Mouse (Mus musculus) ES-E14 (cell line): ENCODE results near the gene Adora2a. TPM values are rescaled to one million over a fixed set of nuclear protein-coding genes. Genes with fewer than 3 reads are reported as not detected.
A peak's percentile ranks its signal among the peaks of the same experiment; 100 is the strongest.

Experiments used
- DNase-seq: peaks from one replicate; pipeline ENCODE4 v3.0.0-alpha.2; 2013; ENCODE audit warnings: low read depth, low spot score
- H3K27ac ChIP-seq: 2 replicates; pipeline ENCODE4 v1.5.1; 2012; ENCODE audit warnings: low read depth, mild to moderate bottlenecking, low read length, moderate library complexity, mixed read lengths; ENCODE audit not compliant: poor library complexity, insufficient read depth, severe bottlenecking
- H3K36me3 ChIP-seq: 2 replicates; pipeline ENCODE4 v1.6.1; 2012; ENCODE audit warnings: mild to moderate bottlenecking, low read length, moderate library complexity, mixed read lengths; ENCODE audit not compliant: control insufficient read depth, poor library complexity, insufficient read depth, severe bottlenecking
- H3K4me1 ChIP-seq, 2 experiments: fragments of 150-350 bp in 1 of 2; sonication (generic) in 1 of 2; 2 replicates each; pipeline ENCODE4 v1.6.1; 2012; ENCODE audit warnings: low read length in 2 of 2, mild to moderate bottlenecking in 1 of 2, mixed read lengths in 1 of 2; ENCODE audit not compliant: control insufficient read depth in 2 of 2, insufficient read depth in 2 of 2, poor library complexity in 1 of 2
- H3K4me3 ChIP-seq, 2 experiments: fragments of 150-350 bp in 1 of 2; sonication (generic) in 1 of 2; 2 replicates each; pipeline ENCODE4 v1.5.1; 2012; ENCODE audit warnings: low read length in 2 of 2, low read depth in 1 of 2, mild to moderate bottlenecking in 1 of 2, mixed read lengths in 1 of 2; ENCODE audit not compliant: insufficient read depth in 1 of 2, poor library complexity in 1 of 2, severe bottlenecking in 1 of 2
- H3K9ac ChIP-seq: 2 replicates; pipeline ENCODE4 v1.6.1; 2012; ENCODE audit warnings: low read depth, mild to moderate bottlenecking, low read length, mixed read lengths; ENCODE audit not compliant: poor library complexity, insufficient read depth, severe bottlenecking
- H3K9me3 ChIP-seq: fragments of 150-350 bp; sonication (generic); 2 replicates; pipeline ENCODE4 v1.6.1; 2012; ENCODE audit warnings: low read depth, mild to moderate bottlenecking, low read length; ENCODE audit not compliant: control insufficient read depth, insufficient read depth
- CHD2 ChIP-seq: IDR thresholded peaks from 2 replicates; pipeline ENCODE4 v1.6.1; 2014; ENCODE audit warnings: mild to moderate bottlenecking, low read depth, low read length, inconsistent platforms
- HCFC1 ChIP-seq: IDR thresholded peaks from 2 replicates; pipeline ENCODE4 v1.6.1; 2012; ENCODE audit warnings: low read length, inconsistent platforms, borderline replicate concordance; ENCODE audit not compliant: insufficient read depth
- MAFK ChIP-seq: IDR thresholded peaks from 2 replicates; pipeline ENCODE4 v1.6.1; 2014; ENCODE audit warnings: mild to moderate bottlenecking, low read depth, low read length, inconsistent platforms; ENCODE audit not compliant: insufficient read depth
- ZC3H11A ChIP-seq: IDR thresholded peaks from 2 replicates; pipeline ENCODE4 v1.6.1; 2012; ENCODE audit warnings: low read depth, mild to moderate bottlenecking, inconsistent platforms, low read length, borderline replicate concordance
- ZNF384 ChIP-seq: IDR thresholded peaks from 2 replicates; pipeline ENCODE4 v1.6.1; 2012; ENCODE audit warnings: low read depth, low read length, inconsistent platforms
- in situ Hi-C, 2 experiments: fragments of 600-800 bp; cut with MboI; formaldehyde crosslinking; loops; one replicate each; pipeline ENCODE4 v1.15.1; 2025; ENCODE audit warnings: low sequenced_read_pairs in 2 of 2, inconsistent platforms in 1 of 2; ENCODE audit not compliant: unreplicated experiment in 2 of 2
- total RNA-seq: library from RNA; depleted of rRNA; stranded (reverse); fragments of 300-350 nt; gene quantifications from 2 replicates; pipeline ENCODE4 v1.2.3, GENCODE M21; 2012

The Adora2a gene
- total RNA-seq, 1 experiment: 0.58 TPM

DNA sequence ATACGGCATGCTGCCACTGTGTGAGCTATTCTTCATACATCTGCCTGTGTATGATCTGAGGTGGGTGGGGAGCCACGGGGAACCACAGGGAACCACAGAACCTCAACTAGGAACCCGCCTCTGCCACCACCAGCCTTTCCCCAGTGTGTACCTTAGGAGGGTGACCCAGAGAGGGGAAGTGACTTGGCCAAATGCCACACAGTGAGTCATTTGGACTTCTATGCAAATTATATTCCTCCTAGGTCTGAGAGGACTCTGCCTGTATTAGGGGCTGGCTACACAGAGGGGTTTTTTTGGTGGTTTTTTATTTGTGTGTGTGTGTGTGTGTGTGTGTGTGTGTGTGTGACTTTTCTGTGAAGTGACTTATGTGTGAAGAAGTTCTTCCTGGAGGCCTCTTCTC is 9.9 kb downstream of the Adora2a start:
- in situ Hi-C loops: no loop called here
- Histone ChIP-seq H3K9me3 (no peaks in the 10 kb centered on the region), H3K27ac (no peak overlapping the region), H3K4me3 (no peak overlapping the region), H3K4me1 (peaks cover 0 to 3% of the 10 kb centered on the region in 2 experiments; a peak in 1 of 4 replicates), H3K36me3 (no peaks in the 10 kb centered on the region), H3K9ac (no peak overlapping the region)
- TF ChIP-seq CHD2: no peak
- TF ChIP-seq HCFC1: no peak
- TF ChIP-seq ZC3H11A: no peak
- no peak for TF ChIP-seq MAFK
- TF ChIP-seq ZNF384: no peak
- no peak for DNase-seq

DNA sequence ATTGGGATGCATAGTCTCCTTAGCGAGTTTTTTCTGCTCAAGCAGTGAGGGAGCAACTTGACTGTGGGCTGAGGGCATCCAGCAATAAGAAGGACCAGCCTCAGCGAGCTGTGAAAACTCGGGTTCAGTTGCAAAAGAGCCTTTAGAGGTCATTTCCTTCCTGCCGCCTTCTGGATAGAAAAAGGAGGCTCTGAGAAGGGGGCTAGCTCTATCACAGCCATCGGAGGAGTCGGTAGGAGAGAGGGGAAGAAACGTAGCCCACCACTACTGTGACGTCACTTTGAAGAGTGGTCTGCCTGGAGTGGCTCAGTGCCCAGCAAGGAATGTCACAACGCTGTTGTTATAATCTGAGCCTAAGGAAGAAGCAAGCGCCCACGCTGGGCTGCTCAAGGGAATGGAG is 10.4 kb downstream of the Adora2a start:
- Histone ChIP-seq H3K4me3 (no peak overlapping the region), H3K4me1 (peaks cover 0 to 3% of the 10 kb centered on the region in 2 experiments; a peak in 1 of 4 replicates), H3K9me3 (no peaks in the 10 kb centered on the region), H3K27ac (no peak overlapping the region), H3K36me3 (no peaks in the 10 kb centered on the region), H3K9ac (no peak overlapping the region)
- no peak for DNase-seq
- in situ Hi-C loops: no loop called here
- TF ChIP-seq ZNF384: no peak
- no peak for TF ChIP-seq HCFC1
- TF ChIP-seq ZC3H11A: no peak
- TF ChIP-seq CHD2: no peak
- TF ChIP-seq MAFK: no peak

DNA sequence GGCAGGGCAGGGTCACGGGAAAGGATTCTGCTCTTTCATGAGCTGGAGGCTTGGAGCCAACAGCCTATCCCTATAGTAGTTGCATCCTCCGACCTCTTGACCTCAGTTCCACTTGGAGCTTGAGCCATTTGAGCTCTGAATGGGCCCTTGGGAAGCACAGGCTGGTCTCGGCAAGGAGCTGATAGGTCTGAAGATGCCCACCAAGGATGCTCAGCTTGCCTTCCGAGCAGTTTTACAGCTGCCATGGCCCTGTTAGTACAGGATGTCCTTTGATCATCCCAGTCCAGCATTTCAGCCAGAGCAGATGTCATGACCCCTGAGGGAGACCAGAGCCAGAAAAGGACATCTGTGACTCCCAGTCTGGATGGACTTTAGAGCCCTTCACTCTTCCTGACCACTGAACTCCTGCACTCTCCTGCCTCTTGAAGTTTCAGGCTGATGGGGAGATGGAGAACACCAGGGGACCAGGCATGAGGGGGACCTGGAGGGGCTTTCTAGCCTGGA is 11.6 kb downstream of the Adora2a start:
- Histone ChIP-seq H3K27ac (no peak overlapping the region), H3K4me3 (no peak overlapping the region), H3K9ac (no peak overlapping the region), H3K36me3 (no peaks in the 10 kb centered on the region), H3K4me1 (peaks cover 0 to 3% of the 10 kb centered on the region in 2 experiments; a peak in 1 of 4 replicates), H3K9me3 (no peaks in the 10 kb centered on the region)
- TF ChIP-seq MAFK: no peak
- TF ChIP-seq HCFC1: no peak
- no peak for TF ChIP-seq ZC3H11A
- in situ Hi-C loops: no loop called here
- DNase-seq: no peak

DNA sequence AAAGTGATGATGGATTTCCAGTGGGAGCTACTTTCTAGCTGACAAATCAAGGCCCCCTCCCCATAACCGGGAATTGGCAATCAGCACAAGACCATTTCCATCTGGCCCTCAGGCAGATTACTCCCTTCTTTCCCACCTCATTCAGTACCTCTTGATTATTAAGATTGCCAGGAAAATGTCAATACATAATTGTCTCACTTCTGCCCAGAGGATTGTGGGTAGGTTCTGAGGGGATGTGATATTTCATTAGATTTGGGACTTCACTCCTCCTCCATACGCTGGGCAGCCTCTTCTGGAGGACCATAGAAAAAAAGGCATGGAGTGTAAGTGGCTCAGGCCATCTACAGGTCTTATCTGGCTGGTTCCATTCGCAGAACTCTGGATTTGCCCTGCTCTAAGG is 15.6 kb downstream of the Adora2a start:
- TF ChIP-seq MAFK: no peak
- TF ChIP-seq HCFC1: no peak
- TF ChIP-seq ZC3H11A: no peak
- TF ChIP-seq CHD2: no peak
- TF ChIP-seq ZNF384: no peak
- in situ Hi-C loops: no loop called here
- no peak for DNase-seq
- H3K9ac ChIP-seq: no peak overlapping the region
- no peaks in the 10 kb centered on the region for H3K36me3 ChIP-seq
- no peak overlapping the region for H3K27ac ChIP-seq
- H3K4me1 ChIP-seq: peaks cover 0 to 4% of the 10 kb centered on the region in 2 experiments; a peak in 1 of 4 replicates
- no peaks in the 10 kb centered on the region for H3K9me3 ChIP-seq
- H3K4me3 ChIP-seq: no peak overlapping the region

DNA sequence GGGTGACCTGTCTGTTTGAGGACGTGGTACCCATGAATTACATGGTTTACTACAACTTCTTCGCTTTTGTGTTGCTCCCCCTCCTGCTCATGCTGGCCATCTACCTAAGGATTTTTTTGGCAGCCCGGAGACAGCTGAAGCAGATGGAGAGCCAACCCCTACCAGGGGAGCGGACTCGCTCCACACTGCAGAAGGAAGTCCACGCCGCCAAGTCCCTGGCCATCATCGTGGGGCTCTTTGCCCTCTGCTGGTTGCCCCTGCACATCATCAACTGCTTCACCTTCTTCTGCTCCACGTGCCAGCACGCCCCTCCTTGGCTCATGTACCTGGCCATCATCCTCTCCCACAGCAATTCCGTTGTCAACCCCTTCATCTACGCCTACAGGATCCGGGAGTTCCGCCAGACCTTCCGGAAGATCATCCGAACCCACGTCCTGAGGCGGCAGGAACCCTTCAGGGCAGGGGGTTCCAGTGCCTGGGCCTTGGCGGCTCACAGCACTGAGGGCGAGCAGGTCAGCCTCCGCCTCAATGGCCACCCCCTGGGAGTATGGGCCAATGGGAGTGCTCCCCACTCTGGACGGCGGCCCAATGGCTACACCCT is 16.6 kb downstream of the Adora2a start:
- in situ Hi-C loops: no loop called here
- Histone ChIP-seq H3K36me3 (no peaks in the 10 kb centered on the region), H3K4me3 (peak overlapping the region; percentile 2 to 37; a peak in 2 of 4 replicates), H3K9ac (no peak overlapping the region), H3K27ac (no peak overlapping the region), H3K9me3 (no peaks in the 10 kb centered on the region), H3K4me1 (peaks cover 0 to 4% of the 10 kb centered on the region in 2 experiments; a peak in 1 of 4 replicates)
- TF ChIP-seq CHD2 (no peak), ZC3H11A (no peak), ZNF384 (no peak), HCFC1 (no peak), MAFK (no peak)
- no peak for DNase-seq
